Mouse (Mus musculus) lung, adult 2 months (tissue): ENCODE data around the gene Calhm2.

ENCODE experiments used
- CTCF ChIP-seq: fragments of 200-500 bp; IDR thresholded peaks from 2 replicates; pipeline ENCODE4 v1.5.1; 2011; ENCODE audit warnings: mild to moderate bottlenecking, low read length, control low read depth; ENCODE audit not compliant: insufficient read depth
- POLR2A ChIP-seq: fragments of 200-500 bp; IDR thresholded peaks from 2 replicates; pipeline ENCODE4 v1.6.1; 2011; ENCODE audit warnings: low read depth, mild to moderate bottlenecking, control low read depth, low read length, borderline replicate concordance; ENCODE audit errors: extremely low read depth

DNA sequence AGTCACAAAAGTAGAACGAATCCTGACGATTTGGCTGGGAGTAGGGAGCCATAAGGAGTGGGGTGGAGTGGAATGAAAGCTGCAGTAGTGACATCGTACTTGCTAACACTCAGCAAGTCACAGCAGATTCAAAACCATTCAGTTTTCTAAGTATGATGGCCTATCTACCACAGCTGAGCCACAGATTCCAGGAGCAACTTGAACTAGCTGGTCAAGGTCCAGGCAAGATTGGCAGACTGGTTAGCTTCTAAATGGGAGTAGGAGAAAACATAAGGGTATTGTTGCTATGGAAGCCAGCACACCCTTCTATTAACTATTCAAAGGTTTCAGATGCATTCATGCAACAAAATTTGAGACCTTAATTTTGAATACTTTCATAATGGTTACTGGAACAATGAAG is 49.9 kb downstream of the Calhm2 start:
- TF ChIP-seq CTCF (no peak), POLR2A (no peak)
